Mouse (Mus musculus): Measurements from ENCODE around the gene Celf1. TPM values are rescaled to one million over a fixed set of nuclear protein-coding genes. Genes with fewer than 3 reads are reported as not detected.

The Celf1 gene
- total and polyA plus RNA-seq, 3 experiments: 46.2 to 212 (median 82.3) TPM

DNA sequence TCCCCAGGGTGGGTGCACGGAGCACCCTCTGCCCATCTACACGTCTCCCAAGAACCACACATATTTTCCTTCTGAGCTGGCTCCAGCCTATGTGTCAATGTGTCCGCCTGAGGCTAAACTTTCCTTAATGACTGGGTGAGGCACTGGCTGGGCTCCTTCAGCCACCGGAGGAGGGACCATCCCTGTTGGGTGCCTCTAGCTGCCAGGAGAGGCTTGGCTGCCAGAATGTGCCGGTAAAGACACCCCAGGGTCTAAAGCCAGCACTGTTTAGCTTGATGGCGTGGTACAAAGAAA is 128.6 kb downstream of the Celf1 start:
- H3K79me2 ChIP-seq (ENCODE audit: control insufficient read depth, insufficient read depth, low read length, poor library complexity): peaks cover 7% of the 10 kb centered on the region; the same call in 1 of the 2 replicates
- no peaks in the 10 kb centered on the region for H3K27me3 ChIP-seq (ENCODE audit: control insufficient read depth in 1 of 2, insufficient read depth in 2 of 2, low read length in 2 of 2)
- H3K9ac ChIP-seq (ENCODE audit: control insufficient read depth, low read depth, low read length, poor library complexity, severe bottlenecking): no peak overlapping the region
- H3K36me3 ChIP-seq (ENCODE audit: control insufficient read depth in 1 of 2, insufficient read depth in 2 of 2, low read length in 2 of 2): peaks cover 0 to 8% of the 10 kb centered on the region in 2 experiments; a peak in 2 of 4 replicates
- TF ChIP-seq TAL1 (IDR thresholded peaks at IDR 0.05; ENCODE audit: low read length): no peak
- no peak for TF ChIP-seq MEF2A (IDR thresholded peaks at IDR 0.05; ENCODE audit: extremely low read depth, insufficient replicate concordance, low read depth, low read length, poor library complexity, severe bottlenecking)
- no peak for TF ChIP-seq POLR2AphosphoS5 (IDR thresholded peaks at IDR 0.05; ENCODE audit: borderline replicate concordance, low read depth, low read length)
- TF ChIP-seq RAD21 (IDR thresholded peaks at IDR 0.05; ENCODE audit: low read depth, low read length): no peak
- no peak for TF ChIP-seq TBP (IDR thresholded peaks at IDR 0.05; ENCODE audit: low read depth, low read length)
- no peak for TF ChIP-seq ZC3H11A (IDR thresholded peaks at IDR 0.05; ENCODE audit: low read depth, low read length)
- TF ChIP-seq USF1 (IDR thresholded peaks at IDR 0.05; ENCODE audit: low read depth, low read length): no peak
- TF ChIP-seq BHLHE40 (IDR thresholded peaks at IDR 0.05; ENCODE audit: borderline replicate concordance, low read depth, low read length): no peak
- TF ChIP-seq ZKSCAN1 (IDR thresholded peaks at IDR 0.05; ENCODE audit: low read depth, low read length): no peak
- TF ChIP-seq ZNF384 (IDR thresholded peaks at IDR 0.05; ENCODE audit: low read depth, low read length): no peak
- TF ChIP-seq KAT2A (conservative IDR thresholded peaks at IDR 0.05; ENCODE audit: low read depth, low read length): no peak
- no peak for TF ChIP-seq MXI1 (IDR thresholded peaks at IDR 0.05; ENCODE audit: low read depth, low read length)
- TF ChIP-seq MYB (IDR thresholded peaks at IDR 0.05; ENCODE audit: low read depth, low read length): no peak
- TF ChIP-seq MAX (IDR thresholded peaks at IDR 0.05; ENCODE audit: low read length): no peak
- no peaks in the 10 kb centered on the region for H3K9me3 ChIP-seq (replicated peaks; ENCODE audit: insufficient read depth, low read length)
- no peak overlapping the region for H3K4me3 ChIP-seq (ENCODE audit: control insufficient read depth in 1 of 2, insufficient read depth in 1 of 2, low read depth in 2 of 2, low read length in 2 of 2)
- H3K4me1 ChIP-seq (ENCODE audit: control insufficient read depth in 1 of 2, insufficient read depth in 2 of 2, low read length in 2 of 2): peaks cover 0 to 6% of the 10 kb centered on the region in 2 experiments; a peak in 3 of 4 replicates
- DNase-seq (ENCODE audit: low read depth, low spot score): no peak
- H3K27ac ChIP-seq (ENCODE audit: control insufficient read depth, low read depth, low read length): no peak overlapping the region

Other genes with a start within 250 kb of the Celf1 start
- 39.5 and 42.1 TPM in 2 replicates for gene Fnbp4, start 195.0 kb upstream of the Celf1 start, total RNA-seq (2012; rRNA removed)
- gene Fnbp4, start 195.0 kb upstream of the Celf1 start, polyA plus RNA-seq (2012; ENCODE audit: insufficient read depth in 1 of 2, insufficient read length in 2 of 2, low read depth in 1 of 2, low replicate concordance in 2 of 2, missing spikeins in 1 of 2): 100 to 1,000 TPM in 1 of 2 experiments, 10 to 100 TPM in 1; 73.7 to 353 TPM
- gene Agbl2, start 157.7 kb upstream of the Celf1 start, total RNA-seq (2012; rRNA removed): not detected in 2 replicates
- not detected for gene Agbl2, start 157.7 kb upstream of the Celf1 start, polyA plus RNA-seq (2012; ENCODE audit: insufficient read depth in 1 of 2, insufficient read length in 2 of 2, low read depth in 1 of 2, low replicate concordance in 2 of 2, missing spikeins in 1 of 2)
- 85.7 and 91.5 TPM in 2 replicates for gene Mtch2, start 93.2 kb upstream of the Celf1 start, total RNA-seq (2012; rRNA removed)
- 100 to 1,000 TPM in 1 of 2 experiments, not detected in 1; 167 TPM for gene Mtch2, start 93.2 kb upstream of the Celf1 start, polyA plus RNA-seq (2012; ENCODE audit: insufficient read depth in 1 of 2, insufficient read length in 2 of 2, low read depth in 1 of 2, low replicate concordance in 2 of 2, missing spikeins in 1 of 2)
- not detected in 2 replicates for gene C1qtnf4, start 54.5 kb upstream of the Celf1 start, total RNA-seq (2012; rRNA removed)
- gene C1qtnf4, start 54.5 kb upstream of the Celf1 start, polyA plus RNA-seq (2012; ENCODE audit: insufficient read depth in 1 of 2, insufficient read length in 2 of 2, low read depth in 1 of 2, low replicate concordance in 2 of 2, missing spikeins in 1 of 2): not detected
- 18.0 and 21.9 TPM in 2 replicates for gene Kbtbd4, start 35.6 kb upstream of the Celf1 start, total RNA-seq (2012; rRNA removed)
- gene Kbtbd4, start 35.6 kb upstream of the Celf1 start, polyA plus RNA-seq (2012; ENCODE audit: insufficient read depth in 1 of 2, insufficient read length in 2 of 2, low read depth in 1 of 2, low replicate concordance in 2 of 2, missing spikeins in 1 of 2): 10 to 100 TPM in 1 of 2 experiments, not detected in 1; 23.1 TPM
- gene Ndufs3, start 35.6 kb upstream of the Celf1 start, total RNA-seq (2012; rRNA removed): 134 and 137 TPM in 2 replicates
- gene Ndufs3, start 35.6 kb upstream of the Celf1 start, polyA plus RNA-seq (2012; ENCODE audit: insufficient read depth in 1 of 2, insufficient read length in 2 of 2, low read depth in 1 of 2, low replicate concordance in 2 of 2, missing spikeins in 1 of 2): 100 to 1,000 TPM in 1 of 2 experiments, not detected in 1; 193 TPM
- gene Rapsn, start 95.2 kb downstream of the Celf1 start, total RNA-seq (2012; rRNA removed): not detected in 2 replicates
- gene Rapsn, start 95.2 kb downstream of the Celf1 start, polyA plus RNA-seq (2012; ENCODE audit: insufficient read depth in 1 of 2, insufficient read length in 2 of 2, low read depth in 1 of 2, low replicate concordance in 2 of 2, missing spikeins in 1 of 2): under 1 TPM in 1 of 2 experiments, not detected in 1; 0.10 TPM
- 259 and 271 TPM in 2 replicates for gene Psmc3, start 113.6 kb downstream of the Celf1 start, total RNA-seq (2012; rRNA removed)
- gene Psmc3, start 113.6 kb downstream of the Celf1 start, polyA plus RNA-seq (2012; ENCODE audit: insufficient read depth in 1 of 2, insufficient read length in 2 of 2, low read depth in 1 of 2, low replicate concordance in 2 of 2, missing spikeins in 1 of 2): 1,000 to 10,000 TPM in 1 of 2 experiments, 100 to 1,000 TPM in 1; 428 to 1,459 TPM
- 7.7 and 9.4 TPM in 2 replicates for gene Slc39a13, start 130.0 kb downstream of the Celf1 start, total RNA-seq (2012; rRNA removed)
- 10 to 100 TPM in 1 of 2 experiments, not detected in 1; 19.1 TPM for gene Slc39a13, start 130.0 kb downstream of the Celf1 start, polyA plus RNA-seq (2012; ENCODE audit: insufficient read depth in 1 of 2, insufficient read length in 2 of 2, low read depth in 1 of 2, low replicate concordance in 2 of 2, missing spikeins in 1 of 2)
- gene Spi1, start 142.0 kb downstream of the Celf1 start, total RNA-seq (2012; rRNA removed): 108 and 129 TPM in 2 replicates
- 100 to 1,000 TPM in 1 of 2 experiments, 10 to 100 TPM in 1; 95.9 to 142 TPM for gene Spi1, start 142.0 kb downstream of the Celf1 start, polyA plus RNA-seq (2012; ENCODE audit: insufficient read depth in 1 of 2, insufficient read length in 2 of 2, low read depth in 1 of 2, low replicate concordance in 2 of 2, missing spikeins in 1 of 2)
- gene Mybpc3, start 177.8 kb downstream of the Celf1 start, total RNA-seq (2012; rRNA removed): 0.19 and 0.29 TPM in 2 replicates
- under 1 TPM in 1 of 2 experiments, not detected in 1; 0.50 TPM for gene Mybpc3, start 177.8 kb downstream of the Celf1 start, polyA plus RNA-seq (2012; ENCODE audit: insufficient read depth in 1 of 2, insufficient read length in 2 of 2, low read depth in 1 of 2, low replicate concordance in 2 of 2, missing spikeins in 1 of 2)
- gene Madd, start 243.5 kb downstream of the Celf1 start, total RNA-seq (2012; rRNA removed): 15.7 and 17.5 TPM in 2 replicates
- 10 to 100 TPM in 1 of 2 experiments, not detected in 1; 27.4 TPM for gene Madd, start 243.5 kb downstream of the Celf1 start, polyA plus RNA-seq (2012; ENCODE audit: insufficient read depth in 1 of 2, insufficient read length in 2 of 2, low read depth in 1 of 2, low replicate concordance in 2 of 2, missing spikeins in 1 of 2)

All from MEL (cell line).